Mouse (Mus musculus) heart, embryonic 12.5 days (tissue): ENCODE results near the gene Irf3. TPM values are rescaled to one million over a fixed set of nuclear protein-coding genes. Genes with fewer than 3 reads are reported as not detected.

ENCODE experiments used
- ATAC-seq: fragments of 200-750 bp; cut with Nextera tagmentation; 2 replicates; pipeline ENCODE4 v1.8.0; 2017; ENCODE audit warnings: moderate TSS enrichment, moderate library complexity; ENCODE audit not compliant: insufficient number of reproducible peaks, low FRiP score
- H3K27ac ChIP-seq: fragments of 300-500 bp; sonication (generic); 2 replicates; pipeline ENCODE4 v1.5.1; 2016; ENCODE audit warnings: mild to moderate bottlenecking, moderate library complexity; ENCODE audit not compliant: poor library complexity, severe bottlenecking
- H3K27me3 ChIP-seq: fragments of 300-500 bp; sonication (generic); replicated peaks from 2 replicates; pipeline ENCODE4 v1.6.1; 2016; ENCODE audit warnings: mild to moderate bottlenecking, moderate library complexity
- H3K36me3 ChIP-seq: fragments of 300-500 bp; sonication (generic); 2 replicates; pipeline ENCODE4 v1.6.1; 2016; ENCODE audit warnings: mild to moderate bottlenecking, moderate library complexity
- H3K4me1 ChIP-seq: fragments of 300-500 bp; sonication (generic); replicated peaks from 2 replicates; pipeline ENCODE4 v1.6.1; 2016; ENCODE audit warnings: mild to moderate bottlenecking
- H3K4me2 ChIP-seq: fragments of 300-500 bp; sonication (generic); 2 replicates; pipeline ENCODE4 v1.6.1; 2016; ENCODE audit warnings: mild to moderate bottlenecking, moderate library complexity
- H3K4me3 ChIP-seq: fragments of 300-500 bp; sonication (generic); 2 replicates; pipeline ENCODE4 v1.5.1; 2016; ENCODE audit warnings: mild to moderate bottlenecking
- H3K9ac ChIP-seq: fragments of 300-500 bp; sonication (generic); 2 replicates; pipeline ENCODE4 v1.6.1; 2016; ENCODE audit warnings: mild to moderate bottlenecking, moderate library complexity
- H3K9me3 ChIP-seq: fragments of 300-500 bp; sonication (generic); replicated peaks from 2 replicates; pipeline ENCODE4 v1.6.1; 2016; ENCODE audit warnings: mild to moderate bottlenecking, moderate library complexity
- WGBS: fragments of 180-500 bp; shearing (Covaris S2); methylation state at CpG from one replicate; pipeline ENCODE4 v1.1.7; 2016; 5-methylcytosine and 5-hydroxymethylcytosine counted together
- polyA plus RNA-seq: library from polyadenylated mRNA; unstranded; fragments of >200 nt; fragmentation: Nextera tagmentation; extraction: Ambion mirVana; gene quantifications from 2 replicates; pipeline ENCODE4 v1.2.1, GENCODE M21; 2016

The Irf3 gene
- polyA plus RNA-seq, 1 experiment from 2014 or later, result 60.8 TPM

DNA sequence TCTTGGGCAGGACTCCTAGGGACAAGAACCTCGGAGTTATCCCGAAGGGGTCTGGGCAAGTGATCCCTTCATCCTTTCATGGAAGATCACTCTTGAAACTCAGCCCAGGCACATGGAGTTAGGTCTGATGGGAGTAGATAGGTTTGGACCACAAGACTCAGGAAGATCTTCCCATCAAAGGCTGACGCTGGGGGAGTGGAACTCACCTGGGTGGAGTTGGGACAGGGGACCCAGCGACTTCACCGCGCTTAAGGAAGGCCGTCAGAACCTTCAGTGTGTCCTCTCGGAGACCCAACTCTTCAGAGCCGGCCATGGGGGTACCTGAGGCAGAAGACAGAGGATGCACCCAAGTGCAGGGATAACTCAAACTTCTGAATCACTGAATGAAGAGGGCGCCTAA, 776 bp upstream of the Irf3 start:
- ATAC-seq, result no peak
- peaks cover 43% of the 10 kb centered on the region for H3K4me1 ChIP-seq
- peak overlapping the region; percentile 74; the same call in 1 of the 2 replicates for H3K27ac ChIP-seq
- peak overlapping the region; percentile 83 for H3K4me2 ChIP-seq
- H3K9ac ChIP-seq, result peak overlapping the region; percentile 87
- peak overlapping the region; percentile 60 for H3K4me3 ChIP-seq
- peaks cover 68% of the 10 kb centered on the region for H3K36me3 ChIP-seq
- WGBS, result 14% methylated on average over 10 of the region's 10 CpGs
- no peaks in the 10 kb centered on the region for H3K9me3 ChIP-seq
- H3K27me3 ChIP-seq, result no peaks in the 10 kb centered on the region

DNA sequence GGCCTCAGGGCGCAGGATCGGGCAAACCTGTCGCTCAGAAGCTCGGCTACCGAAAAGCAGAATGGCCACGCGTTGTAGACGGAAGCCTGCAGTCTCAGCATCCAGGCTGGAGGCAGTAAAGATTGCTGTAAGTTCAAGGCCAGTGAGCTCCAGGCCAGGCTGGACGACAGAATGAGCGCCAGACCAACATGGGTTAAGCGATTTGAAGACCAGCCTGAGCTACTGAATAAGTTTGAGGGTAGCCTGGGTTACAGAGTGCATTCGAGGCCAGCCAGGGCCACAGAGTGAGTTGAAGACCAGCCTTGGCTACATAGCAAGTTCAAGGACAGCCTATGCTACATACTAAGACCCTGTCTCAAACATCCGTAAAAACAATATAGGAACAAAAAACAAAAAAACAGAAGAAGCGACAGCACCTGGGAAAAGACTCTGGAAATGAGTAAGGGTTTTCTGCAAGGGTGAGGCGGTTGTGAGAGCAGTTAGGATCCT, 536 bp downstream of the Irf3 start:
- Histone ChIP-seq H3K9me3 (no peaks in the 10 kb centered on the region), H3K4me2 (peak overlapping the region; percentile 83), H3K27ac (peak overlapping the region; percentile 74), H3K36me3 (peaks cover 68% of the 10 kb centered on the region), H3K9ac (peak overlapping the region; percentile 87), H3K27me3 (no peaks in the 10 kb centered on the region), H3K4me3 (peak overlapping the region; percentile 60), H3K4me1 (peaks cover 45% of the 10 kb centered on the region)
- ATAC-seq, result no peak
- WGBS, result 2% methylated on average over 15 of the region's 15 CpGs

DNA sequence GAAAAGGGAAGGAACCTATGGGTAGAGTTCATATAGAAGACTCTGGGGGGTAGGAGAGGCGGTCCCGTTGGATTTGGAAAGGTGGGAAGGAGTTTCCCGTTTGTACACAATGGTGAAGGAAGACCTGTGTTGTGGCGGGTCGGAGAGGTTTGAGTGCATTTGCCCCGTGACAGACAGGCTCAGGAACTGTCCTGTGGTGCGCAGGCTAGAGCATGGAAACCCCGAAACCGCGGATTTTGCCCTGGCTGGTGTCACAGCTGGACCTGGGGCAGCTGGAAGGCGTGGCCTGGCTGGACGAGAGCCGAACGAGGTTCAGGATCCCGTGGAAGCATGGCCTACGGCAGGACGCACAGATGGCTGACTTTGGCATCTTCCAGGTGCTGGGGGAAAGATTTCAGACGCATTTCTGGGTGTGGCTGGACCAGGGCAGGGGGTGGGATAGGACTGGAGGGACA, 1.1 kb downstream of the Irf3 start, which contains the start of gene Bcl2l12:
Gene Bcl2l12 (minus strand): TSS at position 212 of the 455 bp plus-strand sequence.
- H3K27me3 ChIP-seq, result no peaks in the 10 kb centered on the region
- H3K4me2 ChIP-seq, result peak within 1 kb of the TSS; percentile 83
- H3K36me3 ChIP-seq, result peaks cover 68% of the 10 kb centered on the region
- H3K4me1 ChIP-seq, result peaks cover 45% of the 10 kb centered on the region
- peak within 1 kb of the TSS; percentile 87 for H3K9ac ChIP-seq
- 1% methylated on average over 18 of the region's 18 CpGs for WGBS
- H3K27ac ChIP-seq, result peak within 1 kb of the TSS; percentile 74
- ATAC-seq, result 0 out of 2 replicates have a peak, but pooled peaks have one; percentile 1
- peak within 1 kb of the TSS; percentile 60 for H3K4me3 ChIP-seq
- H3K9me3 ChIP-seq, result no peaks in the 10 kb centered on the region

DNA sequence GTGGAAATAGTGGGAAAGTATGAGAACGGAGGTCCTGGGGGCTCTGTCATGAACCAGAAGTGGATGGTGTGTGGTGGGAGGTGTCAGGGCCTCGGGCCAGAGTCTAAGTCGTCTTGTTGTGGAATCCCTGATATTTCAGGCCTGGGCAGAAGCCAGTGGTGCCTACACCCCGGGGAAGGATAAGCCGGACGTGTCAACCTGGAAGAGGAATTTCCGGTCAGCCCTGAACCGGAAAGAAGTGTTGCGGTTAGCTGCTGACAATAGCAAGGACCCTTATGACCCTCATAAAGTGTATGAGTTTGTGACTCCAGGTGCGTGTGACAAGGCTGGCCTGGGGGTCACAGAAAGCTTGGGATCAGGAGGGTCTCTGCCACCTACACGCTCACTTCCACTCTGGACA, 2.3 kb downstream of the Irf3 start:
- peaks cover 50% of the 10 kb centered on the region for H3K4me1 ChIP-seq
- H3K9ac ChIP-seq, result peak overlapping the region; percentile 37; the same call in 1 of the 2 replicates
- WGBS, result 55% methylated on average over 11 of the region's 11 CpGs
- peak overlapping the region; percentile 32 for H3K27ac ChIP-seq
- peak overlapping the region; percentile 83 for H3K4me2 ChIP-seq
- no peak overlapping the region; the same call in 1 of the 2 replicates for H3K4me3 ChIP-seq
- H3K36me3 ChIP-seq, result peaks cover 68% of the 10 kb centered on the region
- no peak for ATAC-seq
- H3K9me3 ChIP-seq, result no peaks in the 10 kb centered on the region
- H3K27me3 ChIP-seq, result no peaks in the 10 kb centered on the region

DNA sequence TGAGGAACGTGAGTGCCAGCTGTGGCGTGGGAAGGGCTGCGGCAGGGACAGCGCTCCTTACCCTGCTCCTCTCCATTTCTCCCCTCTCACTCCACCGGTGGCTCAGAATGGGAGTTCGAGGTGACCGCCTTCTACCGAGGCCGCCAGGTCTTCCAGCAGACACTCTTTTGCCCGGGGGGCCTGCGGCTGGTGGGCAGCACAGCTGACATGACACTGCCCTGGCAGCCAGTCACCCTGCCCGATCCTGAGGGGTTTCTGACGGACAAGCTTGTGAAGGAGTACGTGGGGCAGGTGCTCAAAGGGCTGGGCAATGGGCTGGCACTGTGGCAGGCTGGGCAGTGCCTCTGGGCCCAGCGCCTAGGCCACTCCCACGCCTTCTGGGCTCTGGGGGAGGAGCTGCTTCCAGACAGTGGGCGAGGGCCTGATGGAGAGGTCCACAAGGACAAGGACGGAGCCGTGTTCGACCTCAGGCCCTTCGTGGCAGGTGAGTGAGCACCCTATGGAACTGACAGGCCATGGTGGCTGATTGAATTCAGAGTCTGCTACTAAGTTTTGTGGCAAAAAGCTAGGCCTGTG, 3.2 kb downstream of the Irf3 start:
- Histone ChIP-seq H3K27me3 (no peaks in the 10 kb centered on the region), H3K27ac (peak overlapping the region; percentile 32; the same call in 1 of the 2 replicates), H3K4me2 (no peak overlapping the region), H3K9ac (no peak overlapping the region), H3K9me3 (no peaks in the 10 kb centered on the region), H3K36me3 (peaks cover 67% of the 10 kb centered on the region), H3K4me3 (no peak overlapping the region), H3K4me1 (peaks cover 54% of the 10 kb centered on the region)
- WGBS, result 84% methylated on average over 21 of the region's 21 CpGs
- no peak for ATAC-seq

DNA sequence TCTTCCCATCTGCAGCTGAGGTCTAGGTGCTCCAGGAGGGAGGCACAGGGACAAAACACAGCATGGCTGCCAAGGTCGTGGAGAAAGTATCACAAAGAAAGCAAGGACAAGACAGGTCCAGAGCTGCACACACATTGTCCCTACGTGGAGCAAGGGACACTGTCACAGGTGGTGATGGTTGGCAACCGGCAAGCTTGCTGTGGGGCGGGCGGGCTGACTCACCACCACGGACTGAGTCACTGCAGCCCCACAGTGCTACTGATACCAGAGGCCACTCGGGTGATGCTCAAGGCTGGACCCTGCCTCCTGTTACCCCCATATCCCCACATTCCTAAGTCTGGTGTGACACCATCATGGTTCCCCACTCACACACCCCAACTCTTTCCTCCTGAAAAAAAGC, 5.0 kb downstream of the Irf3 start:
- Histone ChIP-seq H3K4me2 (no peak overlapping the region), H3K36me3 (peaks cover 79% of the 10 kb centered on the region), H3K27ac (no peak overlapping the region), H3K4me1 (peaks cover 45% of the 10 kb centered on the region), H3K27me3 (no peaks in the 10 kb centered on the region), H3K9ac (no peak overlapping the region), H3K4me3 (no peak overlapping the region), H3K9me3 (no peaks in the 10 kb centered on the region)
- WGBS, result 80% methylated on average over 7 of the region's 7 CpGs
- ATAC-seq, result no peak

DNA sequence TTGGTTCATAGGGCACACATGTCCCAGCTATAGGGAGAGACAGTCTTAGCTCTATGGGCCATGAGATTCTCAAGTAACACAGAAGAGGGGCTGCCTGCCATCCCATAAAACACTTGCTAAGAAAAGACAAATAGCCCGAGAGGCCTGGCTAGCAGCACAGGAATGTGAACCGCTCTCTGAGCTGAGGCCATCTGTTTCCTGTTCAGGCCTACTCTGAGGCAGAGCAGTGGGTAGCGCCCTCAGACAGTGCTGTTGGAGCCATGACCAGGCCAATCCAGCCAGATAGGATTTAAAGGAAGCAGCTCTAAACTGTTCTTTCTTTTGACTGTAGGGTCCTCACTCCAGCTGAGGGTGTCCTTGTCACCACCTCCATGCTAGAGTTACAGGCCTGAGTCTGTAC, 7.1 kb downstream of the Irf3 start:
- no peak overlapping the region for H3K4me3 ChIP-seq
- H3K27ac ChIP-seq, result 0 out of 2 replicates have a peak overlapping the region, but pooled peaks have one; percentile 30
- H3K4me1 ChIP-seq, result peaks cover 32% of the 10 kb centered on the region
- no peak overlapping the region for H3K9ac ChIP-seq
- peaks cover 98% of the 10 kb centered on the region for H3K36me3 ChIP-seq
- WGBS, result 53% methylated on average over 3 of the region's 3 CpGs
- ATAC-seq, result no peak
- no peak overlapping the region for H3K4me2 ChIP-seq
- no peaks in the 10 kb centered on the region for H3K9me3 ChIP-seq
- H3K27me3 ChIP-seq, result no peaks in the 10 kb centered on the region

DNA sequence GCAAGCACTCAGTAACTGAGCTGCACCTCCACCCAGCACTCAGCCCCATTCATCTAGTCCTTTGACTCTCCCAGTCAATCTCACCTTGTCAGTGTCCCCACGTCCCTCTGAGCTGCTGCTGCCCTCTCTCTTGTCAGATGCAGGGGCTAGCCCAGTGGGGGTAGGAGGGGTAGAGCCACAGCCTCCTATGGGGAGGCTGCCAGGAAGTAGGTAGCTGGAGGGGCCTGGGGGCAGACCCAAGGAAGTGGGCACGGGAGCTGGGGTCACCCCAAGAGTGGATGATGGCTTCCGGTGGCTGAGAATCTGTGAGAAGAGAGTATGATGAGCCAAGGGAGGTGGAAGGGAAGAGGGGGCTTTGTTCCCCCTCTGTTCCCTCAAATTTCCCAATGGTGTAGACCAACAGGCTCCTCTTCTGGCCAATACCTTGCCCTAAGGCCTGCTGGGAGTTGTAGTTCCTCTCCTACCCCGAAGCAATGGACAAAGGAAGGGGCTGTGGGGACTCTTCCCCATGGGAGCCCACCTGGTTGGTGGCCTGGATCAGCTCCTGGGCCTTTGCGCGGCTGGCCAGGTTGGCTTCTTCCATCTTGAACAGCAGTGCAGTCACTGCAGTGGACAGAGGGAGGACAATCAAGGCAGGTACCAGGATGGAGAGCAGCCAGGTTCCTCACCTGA, 8.0 kb downstream of the Irf3 start:
- WGBS, result 88% methylated on average over 6 of the region's 6 CpGs
- Histone ChIP-seq H3K4me2 (no peak overlapping the region), H3K9ac (no peak overlapping the region), H3K9me3 (no peaks in the 10 kb centered on the region), H3K4me3 (no peak overlapping the region), H3K27ac (peak overlapping the region; percentile 5; the same call in 1 of the 2 replicates), H3K27me3 (no peaks in the 10 kb centered on the region), H3K36me3 (peaks cover 98% of the 10 kb centered on the region), H3K4me1 (peaks cover 23% of the 10 kb centered on the region)
- no peak for ATAC-seq

DNA sequence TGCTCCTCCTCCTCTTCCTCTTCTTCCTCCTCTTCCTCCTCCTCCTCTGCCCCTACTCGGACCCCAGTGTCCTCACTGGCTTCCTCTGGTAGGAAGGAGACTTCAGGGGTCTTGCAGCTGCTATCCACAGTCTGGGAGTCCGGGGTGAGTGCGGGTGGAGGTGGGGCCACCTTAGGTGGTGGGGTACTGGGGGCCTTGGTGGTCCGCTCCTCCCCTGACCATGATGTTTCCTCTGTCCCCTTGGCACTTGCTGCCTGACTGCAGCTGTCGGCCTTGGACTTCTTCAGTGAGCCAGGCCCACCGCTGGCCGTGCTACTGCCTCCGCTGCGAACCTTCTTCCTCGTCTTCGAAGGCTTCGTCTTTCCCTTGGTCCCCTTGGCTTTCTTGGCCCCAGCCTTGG, 9.1 kb downstream of the Irf3 start:
- H3K9me3 ChIP-seq, result no peaks in the 10 kb centered on the region
- no peak overlapping the region for H3K4me2 ChIP-seq
- no peak for ATAC-seq
- peaks cover 13% of the 10 kb centered on the region; the same call in 1 of the 2 replicates for H3K4me1 ChIP-seq
- no peak overlapping the region for H3K4me3 ChIP-seq
- peaks cover 94% of the 10 kb centered on the region for H3K36me3 ChIP-seq
- H3K27ac ChIP-seq, result no peak overlapping the region
- WGBS, result 91% methylated on average over 12 of the region's 12 CpGs
- H3K27me3 ChIP-seq, result no peaks in the 10 kb centered on the region
- H3K9ac ChIP-seq, result no peak overlapping the region

DNA sequence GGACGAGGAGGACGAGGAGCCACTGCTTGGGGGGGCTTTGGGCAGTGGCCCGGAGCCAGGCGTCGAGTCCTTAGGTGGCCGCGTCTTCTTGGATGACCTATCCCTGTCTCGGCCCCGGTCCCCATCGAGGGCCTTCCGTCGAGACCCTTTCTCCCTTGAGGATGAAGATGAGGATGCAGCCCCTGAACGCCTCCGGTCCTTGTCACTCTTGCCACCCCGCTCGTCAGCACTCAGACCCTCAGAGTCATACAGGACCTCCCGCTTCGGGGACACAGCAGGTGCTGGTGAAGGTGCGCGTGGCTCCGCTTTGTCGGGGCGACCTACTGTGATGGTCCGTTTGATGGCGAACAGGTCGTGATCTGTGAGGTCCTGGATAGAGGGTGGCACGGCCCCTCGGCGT, 9.7 kb downstream of the Irf3 start:
- peaks cover 94% of the 10 kb centered on the region for H3K36me3 ChIP-seq
- no peak overlapping the region for H3K9ac ChIP-seq
- no peaks in the 10 kb centered on the region for H3K27me3 ChIP-seq
- H3K4me1 ChIP-seq, result 0 out of 2 replicates have a peak, but pooled peaks cover 9% of the 10 kb centered on the region
- no peak overlapping the region for H3K4me3 ChIP-seq
- WGBS, result 95% methylated on average over 29 of the region's 29 CpGs
- no peak for ATAC-seq
- no peaks in the 10 kb centered on the region for H3K9me3 ChIP-seq
- no peak overlapping the region for H3K4me2 ChIP-seq
- H3K27ac ChIP-seq, result no peak overlapping the region

DNA sequence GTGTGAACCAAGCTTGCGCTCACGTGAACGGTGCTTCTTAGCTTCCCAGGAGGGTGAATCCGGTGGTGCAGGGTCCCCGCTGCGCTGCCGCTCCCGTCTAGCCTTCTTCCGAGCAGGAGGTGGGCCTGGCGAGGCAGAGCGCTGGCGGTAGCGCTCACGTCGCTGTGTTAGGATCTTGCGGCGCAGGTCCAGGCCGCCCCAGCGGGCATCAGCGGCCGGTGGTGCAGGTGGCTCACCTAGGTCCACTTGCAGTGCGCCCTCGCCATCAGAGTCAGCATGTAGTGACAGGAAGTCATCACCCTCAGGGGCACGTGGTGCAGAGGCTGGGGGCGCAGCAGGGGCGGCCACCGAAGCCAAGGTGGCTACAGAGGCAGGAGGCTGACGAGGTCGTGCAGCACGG, 10.4 kb downstream of the Irf3 start:
- no peaks in the 10 kb centered on the region for H3K9me3 ChIP-seq
- no peak for ATAC-seq
- 0 out of 2 replicates have a peak, but pooled peaks cover 13% of the 10 kb centered on the region for H3K4me1 ChIP-seq
- no peak overlapping the region for H3K9ac ChIP-seq
- 95% methylated on average over 30 of the region's 30 CpGs for whole genome bisulfite sequencing
- no peak overlapping the region for H3K27ac ChIP-seq
- H3K36me3 ChIP-seq, result peaks cover 94% of the 10 kb centered on the region
- no peak overlapping the region for H3K4me2 ChIP-seq
- H3K4me3 ChIP-seq, result no peak overlapping the region
- H3K27me3 ChIP-seq, result no peaks in the 10 kb centered on the region
